ENCODE assay signal across 19 mouse cellular contexts in the genomic region with DNA sequence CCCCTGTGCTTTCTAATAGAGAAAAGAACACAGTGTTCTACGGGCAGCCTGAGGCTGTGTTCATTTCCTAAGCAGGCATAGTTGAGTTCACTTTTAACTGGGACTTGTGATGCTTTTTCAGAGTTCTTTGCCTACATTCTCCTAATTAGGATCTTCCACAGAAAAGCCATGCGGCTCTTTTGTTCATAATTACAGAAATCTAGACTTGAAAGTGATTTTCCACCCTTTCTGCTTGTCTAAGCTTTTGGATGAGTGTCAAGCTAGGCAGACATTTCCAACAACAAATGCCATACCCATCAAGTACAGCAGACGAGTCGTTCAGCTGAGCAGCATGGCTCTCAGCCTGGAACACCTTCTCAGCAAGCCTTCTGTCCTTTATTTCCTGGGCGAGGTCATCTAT.
DNase-seq lines count a peak whose midpoint lies in the region; ATAC-seq and TF ChIP-seq lines count a peak whose summit lies in the region.
"Had no signal": no experiment of that assay in that cellular context is flagged by ENCODE, and none has a peak within 500 bp of the region (broad histone marks: within the 10 kb centered on the region; RNA-seq: fewer than 3 reads in every experiment).

No protein-coding gene starts in this region.

- no peaks in the 10 kb centered on the region for H3K36me3 ChIP-seq in hindbrain, postnatal 0 days (ENCODE audit: insufficient read depth, low read length)
- no peaks in the 10 kb centered on the region for H3K36me3 ChIP-seq in hindbrain, embryonic 10.5 days
- H3K36me3 ChIP-seq: liver, embryonic 12.5 days; neural tube, embryonic 12.5 days; stomach, embryonic 15.5 days had no signal

- no peak for TF ChIP-seq CTCF in hindbrain, postnatal 0 days (IDR thresholded peaks at IDR 0.05; ENCODE audit: low read depth)
- no peak for TF ChIP-seq CTCF in brain, embryonic 14.5 days (IDR thresholded peaks at IDR 0.05; ENCODE audit: borderline replicate concordance, extremely low read depth, insufficient read depth, insufficient read length)

- no peak overlapping the region for H3K4me3 ChIP-seq in hindbrain, postnatal 0 days (ENCODE audit: low read length)
- no peak overlapping the region for H3K4me3 ChIP-seq in hindbrain, embryonic 10.5 days
- H3K4me3 ChIP-seq: gastrocnemius, adult 2 months; liver, embryonic 12.5 days; neural tube, embryonic 12.5 days; stomach, embryonic 15.5 days had no signal

- no peak for ATAC-seq in hindbrain, postnatal 0 days
- ATAC-seq: intestine, postnatal 0 days; liver, embryonic 12.5 days; midbrain, embryonic 16.5 days had no signal

- peak; percentile 27 for DNase-seq in hindbrain, postnatal 0 days (ENCODE audit: low spot score)
- no peak for DNase-seq in hindbrain, embryonic 10.5 days (ENCODE audit: low spot score)
- DNase-seq in Muller cell, postnatal 12 days (ENCODE audit: inconsistent ontology term) = peak; percentile 80
- DNase-seq in brain, embryonic 14.5 days (ENCODE audit: low read depth) = peak; percentile 81
- DNase-seq in layer of hippocampus, adult 8-10 months (ENCODE audit: low spot score in 2 of 2) = peak; percentile 22 to 30
- DNase-seq in thymus, postnatal 0 days (ENCODE audit: low spot score) = no peak
- DNase-seq in adipocyte (ENCODE audit: low spot score) = no peak
- DNase-seq: adrenal gland, postnatal 36 days; gastrocnemius, adult 2 months; kidney, postnatal 14 days; spleen, adult 18-20 months; thymus, postnatal 25 days had no signal

- H3K9me3 ChIP-seq in hindbrain, postnatal 0 days (ENCODE audit: low read length) = no peaks in the 10 kb centered on the region
- H3K9me3 ChIP-seq in hindbrain, embryonic 10.5 days = no peaks in the 10 kb centered on the region
- H3K9me3 ChIP-seq: liver, embryonic 12.5 days; neural tube, embryonic 12.5 days; stomach, embryonic 15.5 days had no signal

- H3K27me3 ChIP-seq in hindbrain, postnatal 0 days (ENCODE audit: insufficient read depth, low read length) = no peaks in the 10 kb centered on the region
- no peaks in the 10 kb centered on the region for H3K27me3 ChIP-seq in hindbrain, embryonic 10.5 days (ENCODE audit: insufficient read depth, poor library complexity, severe bottlenecking)
- H3K27me3 ChIP-seq: CH12.LX; liver, embryonic 12.5 days; neural tube, embryonic 12.5 days; stomach, embryonic 15.5 days had no signal

- H3K9ac ChIP-seq in hindbrain, postnatal 0 days (replicated peaks; ENCODE audit: low read length) = no peak overlapping the region
- H3K9ac ChIP-seq: hindbrain, embryonic 14.5 days; liver, embryonic 12.5 days; neural tube, embryonic 12.5 days; stomach, embryonic 15.5 days had no signal

- WGBS in hindbrain, postnatal 0 days = 54% methylated on average over 5 of the region's 5 CpGs
- 84% methylated on average over 5 of the region's 5 CpGs for WGBS in hindbrain, embryonic 10.5 days

- TF ChIP-seq POLR2A in brain, embryonic 14.5 days (IDR thresholded peaks at IDR 0.05; ENCODE audit: borderline replicate concordance, extremely low read depth, insufficient read depth, insufficient read length, poor library complexity, severe bottlenecking) = no peak

- H3K4me1 ChIP-seq in hindbrain, postnatal 0 days (ENCODE audit: insufficient read depth, low read length) = no peaks in the 10 kb centered on the region
- no peaks in the 10 kb centered on the region for H3K4me1 ChIP-seq in hindbrain, embryonic 10.5 days (replicated peaks)
- H3K4me1 ChIP-seq: liver, embryonic 12.5 days; neural tube, embryonic 12.5 days; stomach, embryonic 15.5 days had no signal

- no peak overlapping the region for H3K27ac ChIP-seq in hindbrain, postnatal 0 days
- no peak overlapping the region for H3K27ac ChIP-seq in hindbrain, embryonic 10.5 days
- H3K27ac ChIP-seq: gastrocnemius, adult 2 months; hindbrain, embryonic 14.5 days; liver, embryonic 12.5 days; neural tube, embryonic 12.5 days; stomach, embryonic 15.5 days had no signal

- H3K4me2 ChIP-seq in hindbrain, postnatal 0 days (ENCODE audit: low read depth, low read length) = no peak overlapping the region
- H3K4me2 ChIP-seq: hindbrain, embryonic 14.5 days; liver, embryonic 12.5 days; neural tube, embryonic 12.5 days; stomach, embryonic 15.5 days had no signal

Comparison
In these comparisons a context has a peak if more than half of its experiments do, and no peak if none do; other contexts are left out.
1. DNase-seq: peak in hindbrain, postnatal 0 days (single experiment), Muller cell, postnatal 12 days (single experiment), brain, embryonic 14.5 days (single experiment) and layer of hippocampus, adult 8-10 months (2 of 2); none in hindbrain, embryonic 10.5 days (single experiment), thymus, postnatal 0 days (single experiment) and adipocyte (single experiment).